Mouse (Mus musculus): ENCODE measurements around the gene Pagr1b. TPM values are rescaled to one million over a fixed set of nuclear protein-coding genes. Genes with fewer than 3 reads are reported as not detected.

The Pagr1b gene
- polyA plus RNA-seq (2015; fragmentation: Nextera tagmentation; extraction: Ambion mirVana): 1.2 TPM in 1 of 2 replicates, not detected in the other

GRCm38 (mm10) chr7:127016481-127016485 lies at the start of gene Pagr1b:
Gene Pagr1b, minus strand, starts transcription at chr7:127016484.
- Histone ChIP-seq H3K9me3 (ENCODE audit: low read length) (no peaks in the 10 kb centered on the region), H3K4me2 (replicated peaks; ENCODE audit: low read depth, low read length) (peak within 1 kb of the TSS; percentile 82), H3K4me1 (ENCODE audit: insufficient read depth, low read length) (peaks cover 61% of the 10 kb centered on the region), H3K36me3 (ENCODE audit: insufficient read depth, low read length) (peaks cover 20% of the 10 kb centered on the region), H3K4me3 (ENCODE audit: low read length) (peak within 1 kb of the TSS; percentile 73), H3K9ac (replicated peaks; ENCODE audit: low read length) (peak within 1 kb of the TSS; percentile 81), H3K27me3 (ENCODE audit: insufficient read depth, low read length) (no peaks in the 10 kb centered on the region), H3K27ac (ENCODE audit: low read length) (peak within 1 kb of the TSS; percentile 98)
- no peak for ATAC-seq (ENCODE audit: low FRiP score, low TSS enrichment)

- no peaks in the 10 kb centered on the region for H3K9me3 ChIP-seq (ENCODE audit: low read length)
- no peak overlapping the region for H3K4me2 ChIP-seq (replicated peaks; ENCODE audit: low read depth, low read length)
- H3K4me3 ChIP-seq (ENCODE audit: low read length): no peak overlapping the region
- 85% methylated on average over 6 of the region's 6 CpGs for WGBS
- peaks cover 8% of the 10 kb centered on the region; the same call in 1 of the 2 replicates for H3K4me1 ChIP-seq (ENCODE audit: insufficient read depth, low read length)
- ATAC-seq (ENCODE audit: low FRiP score, low TSS enrichment): no peak
- H3K27ac ChIP-seq (ENCODE audit: low read length): no peak overlapping the region
- H3K27me3 ChIP-seq (ENCODE audit: insufficient read depth, low read length): no peaks in the 10 kb centered on the region
- no peak overlapping the region for H3K9ac ChIP-seq (replicated peaks; ENCODE audit: low read length)
- H3K36me3 ChIP-seq (ENCODE audit: insufficient read depth, low read length): no peaks in the 10 kb centered on the region
These were observed 49.3 kb upstream of the Pagr1b start for GRCm38 (mm10) chr7:127065538-127065937.

GRCm38 (mm10) chr7:127055026-127055585 lies 38.8 kb upstream of the Pagr1b start:
- Histone ChIP-seq H3K27me3 (ENCODE audit: insufficient read depth, low read length) (no peaks in the 10 kb centered on the region), H3K27ac (ENCODE audit: low read length) (no peak overlapping the region), H3K4me3 (ENCODE audit: low read length) (no peak overlapping the region), H3K36me3 (ENCODE audit: insufficient read depth, low read length) (no peaks in the 10 kb centered on the region), H3K4me2 (replicated peaks; ENCODE audit: low read depth, low read length) (no peak overlapping the region), H3K4me1 (ENCODE audit: insufficient read depth, low read length) (no peaks in the 10 kb centered on the region), H3K9me3 (ENCODE audit: low read length) (no peaks in the 10 kb centered on the region), H3K9ac (replicated peaks; ENCODE audit: low read length) (no peak overlapping the region)
- no peak for ATAC-seq (ENCODE audit: low FRiP score, low TSS enrichment)
- WGBS: 73% methylated on average over 5 of the region's 5 CpGs

DNA sequence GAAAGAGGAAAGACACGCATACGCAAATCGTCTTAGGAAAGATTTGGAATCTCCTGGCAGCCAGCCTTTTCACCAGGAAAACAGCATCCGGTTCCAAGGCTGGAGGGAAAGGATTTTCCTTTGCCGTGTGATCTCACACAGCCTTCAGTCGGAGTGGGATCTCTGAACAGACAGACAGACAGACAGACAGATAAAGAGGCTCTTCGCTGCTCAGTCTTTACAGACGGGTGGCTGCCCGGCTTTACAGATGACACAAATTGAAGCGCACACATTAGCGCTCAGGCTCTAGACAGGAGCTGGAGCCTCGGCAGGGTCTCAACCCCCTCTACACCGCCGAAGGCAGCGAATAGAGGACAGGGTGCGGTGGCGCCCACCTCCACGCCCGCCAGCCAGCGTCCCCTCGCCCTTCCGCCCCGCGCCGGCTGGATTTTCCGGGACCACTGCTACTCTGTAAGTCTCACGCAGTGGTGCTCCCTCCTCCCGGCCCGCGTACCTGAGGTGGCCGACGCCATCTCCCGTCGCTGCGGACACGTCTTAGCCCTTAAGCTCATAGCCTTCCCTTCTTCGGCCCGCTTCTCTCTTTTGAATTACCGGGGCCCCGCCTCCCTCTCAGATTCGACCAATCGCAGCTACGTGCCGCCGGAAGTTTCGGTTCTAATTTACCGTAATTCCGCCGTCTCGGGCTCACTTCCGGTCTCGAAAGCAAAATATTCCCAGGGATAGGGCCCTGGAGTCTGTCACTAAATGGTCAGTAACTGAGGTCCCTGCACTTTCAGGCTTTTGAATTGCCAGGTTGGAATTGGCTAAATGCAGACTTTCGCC lies 25.8 kb upstream of the Pagr1b start, which contains the start of gene Kif22:
TSS of gene Kif22 (minus strand) at position 621 of the 822 bp plus-strand sequence.
- WGBS: under 1% methylated on average over 53 of the region's 53 CpGs
- Histone ChIP-seq H3K27ac (ENCODE audit: low read length) (peak within 1 kb of the TSS; percentile 80), H3K4me3 (ENCODE audit: low read length) (peak within 1 kb of the TSS; percentile 91), H3K9me3 (ENCODE audit: low read length) (no peaks in the 10 kb centered on the region), H3K9ac (replicated peaks; ENCODE audit: low read length) (peak within 1 kb of the TSS; percentile 89), H3K36me3 (ENCODE audit: insufficient read depth, low read length) (peaks cover 14% of the 10 kb centered on the region), H3K4me2 (replicated peaks; ENCODE audit: low read depth, low read length) (peak within 1 kb of the TSS; percentile 78), H3K27me3 (ENCODE audit: insufficient read depth, low read length) (no peaks in the 10 kb centered on the region), H3K4me1 (ENCODE audit: insufficient read depth, low read length) (peaks cover 19% of the 10 kb centered on the region)
- peak; percentile 91 for ATAC-seq (ENCODE audit: low FRiP score, low TSS enrichment)

DNA sequence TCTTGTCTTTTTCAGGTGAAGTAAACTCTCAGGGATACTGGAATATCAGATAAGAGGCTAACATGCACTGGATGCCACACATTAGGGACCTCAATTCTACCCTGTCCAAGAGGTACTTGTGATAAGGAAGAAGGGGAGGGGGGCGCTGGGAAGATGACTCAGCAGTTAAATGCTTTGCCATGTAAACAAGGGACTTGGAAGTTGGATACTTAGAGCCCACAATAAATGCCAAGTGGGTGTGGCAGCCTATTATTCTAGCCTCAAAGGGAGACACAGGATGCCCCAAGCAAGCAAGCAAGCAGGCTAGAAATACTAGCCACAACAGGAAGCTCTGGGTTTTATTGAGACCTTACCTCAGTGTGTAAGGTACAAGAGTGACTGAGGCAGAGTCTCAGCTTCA lies 15.0 kb upstream of the Pagr1b start:
- Histone ChIP-seq H3K4me1 (ENCODE audit: insufficient read depth, low read length) (peaks cover 10% of the 10 kb centered on the region), H3K27ac (ENCODE audit: low read length) (no peak overlapping the region), H3K27me3 (ENCODE audit: insufficient read depth, low read length) (no peaks in the 10 kb centered on the region), H3K9me3 (ENCODE audit: low read length) (no peaks in the 10 kb centered on the region), H3K4me3 (ENCODE audit: low read length) (no peak overlapping the region), H3K9ac (replicated peaks; ENCODE audit: low read length) (no peak overlapping the region), H3K4me2 (replicated peaks; ENCODE audit: low read depth, low read length) (no peak overlapping the region), H3K36me3 (ENCODE audit: insufficient read depth, low read length) (peaks cover 58% of the 10 kb centered on the region)
- WGBS: 84% methylated on average over 1 of the region's 1 CpGs
- no peak for ATAC-seq (ENCODE audit: low FRiP score, low TSS enrichment)

DNA sequence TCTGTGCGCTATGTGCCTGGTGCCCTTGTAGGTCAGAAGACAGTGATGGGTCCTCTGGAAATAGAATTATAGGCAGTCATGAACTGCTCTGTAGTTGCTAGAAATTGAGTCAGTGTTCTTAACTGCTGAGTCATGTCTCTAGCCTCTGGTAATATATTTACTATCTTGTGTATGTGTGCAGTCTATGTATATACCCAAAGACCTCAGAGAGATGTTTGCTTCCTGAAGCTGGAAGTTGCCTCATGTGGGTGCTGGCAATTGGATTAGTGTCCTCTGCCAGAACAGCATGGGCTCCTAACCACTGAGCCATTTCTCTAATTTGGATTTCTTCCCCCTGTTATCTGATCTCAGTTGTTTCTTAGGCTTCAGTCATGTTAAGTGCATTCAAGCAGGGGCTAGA lies 13.9 kb upstream of the Pagr1b start:
- H3K27me3 ChIP-seq (ENCODE audit: insufficient read depth, low read length): no peaks in the 10 kb centered on the region
- no peak overlapping the region for H3K4me3 ChIP-seq (ENCODE audit: low read length)
- no peak for ATAC-seq (ENCODE audit: low FRiP score, low TSS enrichment)
- no peak overlapping the region for H3K27ac ChIP-seq (ENCODE audit: low read length)
- H3K4me2 ChIP-seq (replicated peaks; ENCODE audit: low read depth, low read length): no peak overlapping the region
- H3K4me1 ChIP-seq (ENCODE audit: insufficient read depth, low read length): peaks cover 10% of the 10 kb centered on the region
- 98% methylated on average over 1 of the region's 1 CpGs for WGBS
- peaks cover 51% of the 10 kb centered on the region for H3K36me3 ChIP-seq (ENCODE audit: insufficient read depth, low read length)
- H3K9me3 ChIP-seq (ENCODE audit: low read length): no peaks in the 10 kb centered on the region
- H3K9ac ChIP-seq (replicated peaks; ENCODE audit: low read length): no peak overlapping the region

DNA sequence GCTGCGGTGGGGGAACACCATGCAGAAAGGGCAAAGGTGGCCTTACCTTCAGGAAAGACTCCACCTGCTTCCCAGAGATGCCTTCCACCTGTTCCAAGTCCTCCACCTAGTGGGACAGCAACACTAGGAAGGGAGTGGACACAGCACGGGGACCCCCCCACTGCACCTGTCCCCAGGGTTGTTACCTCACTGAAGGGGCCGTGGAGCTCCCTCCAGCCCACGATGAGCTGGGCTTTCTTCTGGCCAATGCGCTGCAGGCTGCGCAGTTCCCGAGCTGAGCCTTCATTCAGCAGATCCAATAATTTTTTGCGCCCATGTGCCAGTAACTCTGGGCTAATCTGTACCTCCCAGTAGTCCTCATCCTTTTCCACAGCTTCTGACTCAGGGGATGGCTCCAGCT lies 11.6 kb upstream of the Pagr1b start:
- Histone ChIP-seq H3K9me3 (ENCODE audit: low read length) (no peaks in the 10 kb centered on the region), H3K4me1 (ENCODE audit: insufficient read depth, low read length) (peaks cover 30% of the 10 kb centered on the region), H3K27ac (ENCODE audit: low read length) (peak overlapping the region; percentile 99), H3K4me2 (replicated peaks; ENCODE audit: low read depth, low read length) (peak overlapping the region; percentile 87), H3K9ac (replicated peaks; ENCODE audit: low read length) (peak overlapping the region; percentile 97), H3K27me3 (ENCODE audit: insufficient read depth, low read length) (no peaks in the 10 kb centered on the region), H3K36me3 (ENCODE audit: insufficient read depth, low read length) (peaks cover 58% of the 10 kb centered on the region), H3K4me3 (ENCODE audit: low read length) (peak overlapping the region; percentile 95)
- 58% methylated on average over 8 of the region's 8 CpGs for whole genome bisulfite sequencing
- ATAC-seq (ENCODE audit: low FRiP score, low TSS enrichment): no peak; the same call in 1 of the 2 replicates

GRCm38 (mm10) chr7:127026984-127027726 lies 10.9 kb upstream of the Pagr1b start, which contains the start of gene Maz:
Gene Maz, minus strand, starts transcription at chr7:127027037.
- Histone ChIP-seq H3K27ac (ENCODE audit: low read length) (peak within 1 kb of the TSS; percentile 99), H3K9ac (replicated peaks; ENCODE audit: low read length) (peak within 1 kb of the TSS; percentile 97), H3K4me3 (ENCODE audit: low read length) (peak within 1 kb of the TSS; percentile 95), H3K4me1 (ENCODE audit: insufficient read depth, low read length) (peaks cover 38% of the 10 kb centered on the region), H3K9me3 (ENCODE audit: low read length) (no peaks in the 10 kb centered on the region), H3K36me3 (ENCODE audit: insufficient read depth, low read length) (peaks cover 58% of the 10 kb centered on the region), H3K4me2 (replicated peaks; ENCODE audit: low read depth, low read length) (peak within 1 kb of the TSS; percentile 87), H3K27me3 (ENCODE audit: insufficient read depth, low read length) (no peaks in the 10 kb centered on the region)
- ATAC-seq (ENCODE audit: low FRiP score, low TSS enrichment): peak; percentile 92
- under 1% methylated on average over 38 of the region's 63 CpGs for WGBS

DNA sequence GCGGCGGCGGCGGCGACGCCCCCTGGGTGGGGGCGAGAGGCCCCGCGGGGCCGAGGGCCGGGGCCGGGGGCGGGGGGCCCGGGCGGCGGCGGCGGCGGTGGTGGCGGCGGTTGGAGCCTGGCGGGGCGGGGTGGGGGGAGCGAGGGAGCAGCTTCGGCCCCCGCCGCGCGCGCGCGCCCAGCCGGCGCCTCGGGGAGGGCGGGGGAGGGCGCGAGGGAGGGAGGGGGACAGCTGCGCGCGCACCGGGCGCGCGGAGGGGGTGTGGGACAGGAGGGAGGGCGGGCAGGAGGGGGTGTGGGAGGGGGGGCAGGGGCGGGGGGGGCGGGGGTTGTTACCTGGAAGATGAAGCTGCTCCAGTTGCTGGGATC lies 10.3 kb upstream of the Pagr1b start:
- peak overlapping the region; percentile 97 for H3K9ac ChIP-seq (replicated peaks; ENCODE audit: low read length)
- no peak for ATAC-seq (ENCODE audit: low FRiP score, low TSS enrichment)
- H3K36me3 ChIP-seq (ENCODE audit: insufficient read depth, low read length): peaks cover 54% of the 10 kb centered on the region
- peak overlapping the region; percentile 99 for H3K27ac ChIP-seq (ENCODE audit: low read length)
- H3K27me3 ChIP-seq (ENCODE audit: insufficient read depth, low read length): no peaks in the 10 kb centered on the region
- WGBS: no CpG with 5 or more reads among the region's 48 CpGs
- peak overlapping the region; percentile 95 for H3K4me3 ChIP-seq (ENCODE audit: low read length)
- H3K9me3 ChIP-seq (ENCODE audit: low read length): no peaks in the 10 kb centered on the region
- peaks cover 43% of the 10 kb centered on the region for H3K4me1 ChIP-seq (ENCODE audit: insufficient read depth, low read length)
- H3K4me2 ChIP-seq (replicated peaks; ENCODE audit: low read depth, low read length): peak overlapping the region; percentile 87

- Histone ChIP-seq H3K4me2 (replicated peaks; ENCODE audit: low read depth, low read length) (peak overlapping the region; percentile 87), H3K27ac (ENCODE audit: low read length) (peak overlapping the region; percentile 99), H3K4me1 (ENCODE audit: insufficient read depth, low read length) (peaks cover 47% of the 10 kb centered on the region), H3K4me3 (ENCODE audit: low read length) (peak overlapping the region; percentile 95), H3K27me3 (ENCODE audit: insufficient read depth, low read length) (no peaks in the 10 kb centered on the region), H3K36me3 (ENCODE audit: insufficient read depth, low read length) (peaks cover 50% of the 10 kb centered on the region), H3K9me3 (ENCODE audit: low read length) (no peaks in the 10 kb centered on the region), H3K9ac (replicated peaks; ENCODE audit: low read length) (peak overlapping the region; percentile 97)
- WGBS: under 1% methylated on average over 17 of the region's 48 CpGs
- peak; percentile 11 for ATAC-seq (ENCODE audit: low FRiP score, low TSS enrichment)
These were observed 9.9 kb upstream of the Pagr1b start for GRCm38 (mm10) chr7:127026161-127026600.

Measured in kidney, embryonic 16.5 days (tissue).